Mouse (Mus musculus): ENCODE data around the gene Mphosph6. TPM values are rescaled to one million over a fixed set of nuclear protein-coding genes. Genes with fewer than 3 reads are reported as not detected.

Mphosph6 gene
- polyA plus RNA-seq, 1 experiment from 2014 or later, result 32.0 TPM

GRCm38 (mm10) chr8:117786428-117786827, 15.3 kb downstream of the Mphosph6 start:
- no peak overlapping the region for H3K4me3 ChIP-seq
- H3K27ac ChIP-seq (replicated peaks), result no peak overlapping the region
- no peaks in the 10 kb centered on the region for H3K27me3 ChIP-seq
- WGBS, result 91% methylated on average over 3 of the region's 3 CpGs
- ATAC-seq (ENCODE audit: low FRiP score, low read depth), result no peak
- no peaks in the 10 kb centered on the region; the same call in 1 of the 2 replicates for H3K9me3 ChIP-seq
- no peaks in the 10 kb centered on the region for H3K4me1 ChIP-seq (replicated peaks)
- no peak overlapping the region for H3K9ac ChIP-seq
- H3K4me2 ChIP-seq, result no peak overlapping the region
- peaks cover 17% of the 10 kb centered on the region for H3K36me3 ChIP-seq

GRCm38 (mm10) chr8:117783021-117783420, 18.7 kb downstream of the Mphosph6 start:
- no peaks in the 10 kb centered on the region; the same call in 1 of the 2 replicates for H3K9me3 ChIP-seq

GRCm38 (mm10) chr8:117781375-117782129, 20.2 kb downstream of the Mphosph6 start:
- WGBS, result 59% methylated on average over 6 of the region's 6 CpGs
- no peak overlapping the region for H3K4me3 ChIP-seq
- H3K4me2 ChIP-seq, result no peak overlapping the region
- H3K4me1 ChIP-seq (replicated peaks), result no peaks in the 10 kb centered on the region
- no peaks in the 10 kb centered on the region for H3K36me3 ChIP-seq
- 0 out of 2 replicates have a peak, but pooled peaks cover under 1% of the 10 kb centered on the region for H3K27me3 ChIP-seq
- H3K9ac ChIP-seq, result no peak overlapping the region
- no peak for ATAC-seq (ENCODE audit: low FRiP score, low read depth)
- no peaks in the 10 kb centered on the region for H3K9me3 ChIP-seq
- H3K27ac ChIP-seq (replicated peaks), result no peak overlapping the region

More at GRCm38 (mm10) chr8:117783021-117783420, 18.7 kb downstream of the Mphosph6 start:
- Histone ChIP-seq H3K27ac (replicated peaks) (no peak overlapping the region), H3K9ac (no peak overlapping the region), H3K27me3 (no peaks in the 10 kb centered on the region), H3K4me1 (replicated peaks) (no peaks in the 10 kb centered on the region), H3K36me3 (peaks cover 6% of the 10 kb centered on the region; the same call in 1 of the 2 replicates), H3K4me3 (no peak overlapping the region), H3K4me2 (no peak overlapping the region)
- 97% methylated on average over 7 of the region's 7 CpGs for WGBS
- ATAC-seq (ENCODE audit: low FRiP score, low read depth), result no peak

GRCm38 (mm10) chr8:117779344-117779743, 22.4 kb downstream of the Mphosph6 start:
- ATAC-seq (ENCODE audit: low FRiP score, low read depth), result no peak
- H3K27ac ChIP-seq (replicated peaks), result no peak overlapping the region
- no peaks in the 10 kb centered on the region for H3K4me1 ChIP-seq (replicated peaks)
- H3K27me3 ChIP-seq, result 0 out of 2 replicates have a peak, but pooled peaks cover 3% of the 10 kb centered on the region
- 76% methylated on average over 6 of the region's 6 CpGs for WGBS
- H3K36me3 ChIP-seq, result no peaks in the 10 kb centered on the region
- no peak overlapping the region for H3K9ac ChIP-seq
- no peaks in the 10 kb centered on the region for H3K9me3 ChIP-seq
- no peak overlapping the region for H3K4me2 ChIP-seq
- H3K4me3 ChIP-seq, result no peak overlapping the region

GRCm38 (mm10) chr8:117778531-117779322, 23.0 kb downstream of the Mphosph6 start:
- ATAC-seq (ENCODE audit: low FRiP score, low read depth), result no peak
- no peak overlapping the region for H3K27ac ChIP-seq (replicated peaks)
- WGBS, result 73% methylated on average over 11 of the region's 11 CpGs
- H3K9me3 ChIP-seq, result no peaks in the 10 kb centered on the region
- no peak overlapping the region for H3K4me2 ChIP-seq
- no peaks in the 10 kb centered on the region for H3K36me3 ChIP-seq
- no peak overlapping the region for H3K4me3 ChIP-seq
- H3K4me1 ChIP-seq (replicated peaks), result no peaks in the 10 kb centered on the region
- H3K9ac ChIP-seq, result no peak overlapping the region
- 0 out of 2 replicates have a peak, but pooled peaks cover 3% of the 10 kb centered on the region for H3K27me3 ChIP-seq

- Histone ChIP-seq H3K27me3 (0 out of 2 replicates have a peak, but pooled peaks cover 3% of the 10 kb centered on the region), H3K4me3 (no peak overlapping the region), H3K9ac (no peak overlapping the region), H3K4me1 (replicated peaks) (no peaks in the 10 kb centered on the region), H3K27ac (replicated peaks) (no peak overlapping the region), H3K4me2 (no peak overlapping the region), H3K36me3 (no peaks in the 10 kb centered on the region), H3K9me3 (no peaks in the 10 kb centered on the region)
- 88% methylated on average over 10 of the region's 10 CpGs for WGBS
- ATAC-seq (ENCODE audit: low FRiP score, low read depth), result no peak
Observed at GRCm38 (mm10) chr8:117776075-117776474, 25.7 kb downstream of the Mphosph6 start.

GRCm38 (mm10) chr8:117775626-117776025, 26.1 kb downstream of the Mphosph6 start:
- H3K4me1 ChIP-seq (replicated peaks), result no peaks in the 10 kb centered on the region
- H3K36me3 ChIP-seq, result no peaks in the 10 kb centered on the region
- ATAC-seq (ENCODE audit: low FRiP score, low read depth), result no peak

GRCm38 (mm10) chr8:117772597-117772996, 29.1 kb downstream of the Mphosph6 start:
- 60% methylated on average over 2 of the region's 2 CpGs for WGBS
- Histone ChIP-seq H3K9me3 (no peaks in the 10 kb centered on the region), H3K27me3 (0 out of 2 replicates have a peak, but pooled peaks cover 3% of the 10 kb centered on the region), H3K36me3 (no peaks in the 10 kb centered on the region), H3K4me2 (no peak overlapping the region), H3K27ac (replicated peaks) (no peak overlapping the region), H3K9ac (no peak overlapping the region), H3K4me3 (no peak overlapping the region), H3K4me1 (replicated peaks) (no peaks in the 10 kb centered on the region)
- no peak for ATAC-seq (ENCODE audit: low FRiP score, low read depth)

More at GRCm38 (mm10) chr8:117775626-117776025, 26.1 kb downstream of the Mphosph6 start:
- Histone ChIP-seq H3K27ac (replicated peaks) (no peak overlapping the region), H3K4me2 (no peak overlapping the region), H3K4me3 (no peak overlapping the region), H3K9ac (no peak overlapping the region), H3K9me3 (no peaks in the 10 kb centered on the region), H3K27me3 (0 out of 2 replicates have a peak, but pooled peaks cover 3% of the 10 kb centered on the region)
- 43% methylated on average over 10 of the region's 10 CpGs for WGBS

- H3K4me3 ChIP-seq, result no peak overlapping the region
- no peaks in the 10 kb centered on the region for H3K36me3 ChIP-seq
- no peaks in the 10 kb centered on the region for H3K9me3 ChIP-seq
- 0 out of 2 replicates have a peak, but pooled peaks cover 3% of the 10 kb centered on the region for H3K27me3 ChIP-seq
- no peak overlapping the region for H3K27ac ChIP-seq (replicated peaks)
- WGBS, result 76% methylated on average over 2 of the region's 2 CpGs
- no peaks in the 10 kb centered on the region for H3K4me1 ChIP-seq (replicated peaks)
- ATAC-seq (ENCODE audit: low FRiP score, low read depth), result no peak
- no peak overlapping the region for H3K9ac ChIP-seq
- no peak overlapping the region for H3K4me2 ChIP-seq
Observed at GRCm38 (mm10) chr8:117772126-117772525, 29.6 kb downstream of the Mphosph6 start.

- 86% methylated on average over 9 of the region's 9 CpGs for WGBS
- Histone ChIP-seq H3K4me1 (replicated peaks) (no peaks in the 10 kb centered on the region), H3K9me3 (no peaks in the 10 kb centered on the region), H3K4me2 (no peak overlapping the region), H3K36me3 (no peaks in the 10 kb centered on the region), H3K27me3 (no peaks in the 10 kb centered on the region), H3K9ac (no peak overlapping the region), H3K4me3 (no peak overlapping the region), H3K27ac (replicated peaks) (no peak overlapping the region)
- no peak for ATAC-seq (ENCODE audit: low FRiP score, low read depth)
Observed at GRCm38 (mm10) chr8:117771115-117771836, 30.5 kb downstream of the Mphosph6 start.

GRCm38 (mm10) chr8:117768971-117769370, 32.8 kb downstream of the Mphosph6 start:
- no peak overlapping the region for H3K9ac ChIP-seq
- H3K4me3 ChIP-seq, result no peak overlapping the region
- H3K4me2 ChIP-seq, result no peak overlapping the region
- H3K4me1 ChIP-seq (replicated peaks), result no peaks in the 10 kb centered on the region
- ATAC-seq (ENCODE audit: low FRiP score, low read depth), result no peak
- no peak overlapping the region for H3K27ac ChIP-seq (replicated peaks)
- no peaks in the 10 kb centered on the region for H3K27me3 ChIP-seq
- H3K36me3 ChIP-seq, result no peaks in the 10 kb centered on the region
- H3K9me3 ChIP-seq, result no peaks in the 10 kb centered on the region
- 75% methylated on average over 7 of the region's 7 CpGs for WGBS

Measured in hindbrain, embryonic 15.5 days (tissue).